Mouse (Mus musculus): Measurements from ENCODE around the gene Smdt1. TPM values are rescaled to one million over a fixed set of nuclear protein-coding genes. Genes with fewer than 3 reads are reported as not detected.

Smdt1 gene
- total and polyA plus RNA-seq, 2 experiments from 2014 or later = 288 to 392 TPM

- no peaks in the 10 kb centered on the region for H3K9me3 ChIP-seq (ENCODE audit: low read length)
- WGBS = 83% methylated on average over 3 of the region's 3 CpGs
- ATAC-seq = no peak
- no peak overlapping the region for H3K27ac ChIP-seq
- no peak overlapping the region for H3K4me3 ChIP-seq (ENCODE audit: low read length)
- no peak overlapping the region for H3K9ac ChIP-seq (replicated peaks; ENCODE audit: low read length)
- H3K27me3 ChIP-seq (ENCODE audit: insufficient read depth, low read length) = no peaks in the 10 kb centered on the region
- TF ChIP-seq CTCF (IDR thresholded peaks at IDR 0.05; ENCODE audit: low read depth) = no peak
- no peaks in the 10 kb centered on the region for H3K4me1 ChIP-seq (ENCODE audit: insufficient read depth, low read length)
- H3K36me3 ChIP-seq (ENCODE audit: insufficient read depth, low read length) = no peaks in the 10 kb centered on the region
- DNase-seq (ENCODE audit: low spot score) = no peak
- H3K4me2 ChIP-seq (ENCODE audit: low read depth, low read length) = no peak overlapping the region
Measured at GRCm38 (mm10) chr15:82307107-82307506, 31.7 kb upstream of the Smdt1 start.

- Histone ChIP-seq H3K27me3 (ENCODE audit: insufficient read depth, low read length) (no peaks in the 10 kb centered on the region), H3K4me2 (ENCODE audit: low read depth, low read length) (no peak overlapping the region), H3K4me3 (ENCODE audit: low read length) (no peak overlapping the region), H3K36me3 (ENCODE audit: insufficient read depth, low read length) (no peaks in the 10 kb centered on the region), H3K4me1 (ENCODE audit: insufficient read depth, low read length) (no peaks in the 10 kb centered on the region), H3K9me3 (ENCODE audit: low read length) (no peaks in the 10 kb centered on the region), H3K9ac (replicated peaks; ENCODE audit: low read length) (no peak overlapping the region), H3K27ac (no peak overlapping the region)
- no peak for TF ChIP-seq CTCF (IDR thresholded peaks at IDR 0.05; ENCODE audit: low read depth)
- WGBS = 86% methylated on average over 3 of the region's 3 CpGs
- DNase-seq (ENCODE audit: low spot score) = no peak
- no peak for ATAC-seq
Measured at GRCm38 (mm10) chr15:82308416-82308815, 30.3 kb upstream of the Smdt1 start.

- H3K27ac ChIP-seq = no peak overlapping the region
- no peak for DNase-seq (ENCODE audit: low spot score)
- 91% methylated on average over 6 of the region's 6 CpGs for WGBS
- no peak overlapping the region for H3K4me2 ChIP-seq (ENCODE audit: low read depth, low read length)
- no peak for ATAC-seq
- no peaks in the 10 kb centered on the region for H3K4me1 ChIP-seq (ENCODE audit: insufficient read depth, low read length)
- no peak overlapping the region for H3K4me3 ChIP-seq (ENCODE audit: low read length)
- no peaks in the 10 kb centered on the region for H3K27me3 ChIP-seq (ENCODE audit: insufficient read depth, low read length)
- TF ChIP-seq CTCF (IDR thresholded peaks at IDR 0.05; ENCODE audit: low read depth) = no peak
- H3K9me3 ChIP-seq (ENCODE audit: low read length) = no peaks in the 10 kb centered on the region
- H3K36me3 ChIP-seq (ENCODE audit: insufficient read depth, low read length) = no peaks in the 10 kb centered on the region
- no peak overlapping the region for H3K9ac ChIP-seq (replicated peaks; ENCODE audit: low read length)
Measured at GRCm38 (mm10) chr15:82317839-82318238, 20.9 kb upstream of the Smdt1 start.

GRCm38 (mm10) chr15:82319613-82320012 lies 19.1 kb upstream of the Smdt1 start:
- Histone ChIP-seq H3K27ac (no peak overlapping the region), H3K9ac (replicated peaks; ENCODE audit: low read length) (no peak overlapping the region), H3K9me3 (ENCODE audit: low read length) (no peaks in the 10 kb centered on the region), H3K4me3 (ENCODE audit: low read length) (no peak overlapping the region), H3K4me2 (ENCODE audit: low read depth, low read length) (no peak overlapping the region), H3K27me3 (ENCODE audit: insufficient read depth, low read length) (no peaks in the 10 kb centered on the region), H3K36me3 (ENCODE audit: insufficient read depth, low read length) (no peaks in the 10 kb centered on the region), H3K4me1 (ENCODE audit: insufficient read depth, low read length) (no peaks in the 10 kb centered on the region)
- DNase-seq (ENCODE audit: low spot score) (no peak), ATAC-seq (no peak)
- no peak for TF ChIP-seq CTCF (IDR thresholded peaks at IDR 0.05; ENCODE audit: low read depth)
- 44% methylated on average over 1 of the region's 1 CpGs for WGBS

GRCm38 (mm10) chr15:82322195-82322594 lies 16.6 kb upstream of the Smdt1 start:
- Histone ChIP-seq H3K9ac (replicated peaks; ENCODE audit: low read length) (no peak overlapping the region), H3K4me3 (ENCODE audit: low read length) (no peak overlapping the region), H3K27me3 (ENCODE audit: insufficient read depth, low read length) (no peaks in the 10 kb centered on the region), H3K36me3 (ENCODE audit: insufficient read depth, low read length) (no peaks in the 10 kb centered on the region), H3K4me1 (ENCODE audit: insufficient read depth, low read length) (no peaks in the 10 kb centered on the region), H3K9me3 (ENCODE audit: low read length) (no peaks in the 10 kb centered on the region), H3K4me2 (ENCODE audit: low read depth, low read length) (no peak overlapping the region), H3K27ac (no peak overlapping the region)
- no peak for TF ChIP-seq CTCF (IDR thresholded peaks at IDR 0.05; ENCODE audit: low read depth)
- no peak for ATAC-seq
- DNase-seq (ENCODE audit: low spot score) = no peak
- WGBS = 70% methylated on average over 8 of the region's 8 CpGs

- no peak overlapping the region for H3K4me2 ChIP-seq (ENCODE audit: low read depth, low read length)
- no peak overlapping the region for H3K4me3 ChIP-seq (ENCODE audit: low read length)
- H3K9ac ChIP-seq (replicated peaks; ENCODE audit: low read length) = no peak overlapping the region
- no peak for ATAC-seq
- DNase-seq (ENCODE audit: low spot score) = no peak
- 79% methylated on average over 2 of the region's 2 CpGs for WGBS
- no peaks in the 10 kb centered on the region for H3K4me1 ChIP-seq (ENCODE audit: insufficient read depth, low read length)
- H3K9me3 ChIP-seq (ENCODE audit: low read length) = no peaks in the 10 kb centered on the region
- H3K27ac ChIP-seq = no peak overlapping the region
- no peaks in the 10 kb centered on the region; the same call in 1 of the 2 replicates for H3K36me3 ChIP-seq (ENCODE audit: insufficient read depth, low read length)
- no peaks in the 10 kb centered on the region for H3K27me3 ChIP-seq (ENCODE audit: insufficient read depth, low read length)
- TF ChIP-seq CTCF (IDR thresholded peaks at IDR 0.05; ENCODE audit: low read depth) = no peak
Measured at GRCm38 (mm10) chr15:82325382-82325781, 13.4 kb upstream of the Smdt1 start.

- H3K27ac ChIP-seq = no peak overlapping the region
- 0 out of 2 replicates have a peak, but pooled peaks cover 6% of the 10 kb centered on the region for H3K36me3 ChIP-seq (ENCODE audit: insufficient read depth, low read length)
- DNase-seq (ENCODE audit: low spot score) = no peak
- no peaks in the 10 kb centered on the region for H3K9me3 ChIP-seq (ENCODE audit: low read length)
- ATAC-seq = no peak
- no peaks in the 10 kb centered on the region for H3K27me3 ChIP-seq (ENCODE audit: insufficient read depth, low read length)
- peaks cover 8% of the 10 kb centered on the region; the same call in 1 of the 2 replicates for H3K4me1 ChIP-seq (ENCODE audit: insufficient read depth, low read length)
- no peak overlapping the region for H3K4me3 ChIP-seq (ENCODE audit: low read length)
- no peak overlapping the region for H3K4me2 ChIP-seq (ENCODE audit: low read depth, low read length)
- no peak for TF ChIP-seq CTCF (IDR thresholded peaks at IDR 0.05; ENCODE audit: low read depth)
- WGBS = 96% methylated on average over 4 of the region's 4 CpGs
- H3K9ac ChIP-seq (replicated peaks; ENCODE audit: low read length) = no peak overlapping the region
Measured at GRCm38 (mm10) chr15:82335194-82335593, 3.6 kb upstream of the Smdt1 start.

All from hindbrain, postnatal 0 days (tissue).